Mouse (Mus musculus) cortical plate, adult 2 months (tissue): ENCODE measurements around the gene Prex1.

Experiments
- CTCF ChIP-seq: fragments of 200-500 bp; IDR thresholded peaks from 2 replicates; pipeline ENCODE4 v1.5.1; 2011; ENCODE audit warnings: mild to moderate bottlenecking, control low read depth, low read length; ENCODE audit not compliant: insufficient read depth; ENCODE audit errors: extremely low read depth
- POLR2A ChIP-seq: fragments of 200-500 bp; IDR thresholded peaks from 2 replicates; pipeline ENCODE4 v1.6.1; 2011; ENCODE audit warnings: mild to moderate bottlenecking, low read length, control low read depth; ENCODE audit not compliant: insufficient read depth; ENCODE audit errors: extremely low read depth

- TF ChIP-seq CTCF (peak; percentile 5; the same call in 1 of the 2 replicates), POLR2A (no peak)
Observed at GRCm38 (mm10) chr2:166700732-166701131, 12.9 kb downstream of the Prex1 start.
